Mouse (Mus musculus): ENCODE results near the gene Csnk1g2. TPM values are rescaled to one million over a fixed set of nuclear protein-coding genes. Genes with fewer than 3 reads are reported as not detected.

The Csnk1g2 gene
- polyA plus RNA-seq, 1 experiment from 2014 or later, result 164 TPM

DNA sequence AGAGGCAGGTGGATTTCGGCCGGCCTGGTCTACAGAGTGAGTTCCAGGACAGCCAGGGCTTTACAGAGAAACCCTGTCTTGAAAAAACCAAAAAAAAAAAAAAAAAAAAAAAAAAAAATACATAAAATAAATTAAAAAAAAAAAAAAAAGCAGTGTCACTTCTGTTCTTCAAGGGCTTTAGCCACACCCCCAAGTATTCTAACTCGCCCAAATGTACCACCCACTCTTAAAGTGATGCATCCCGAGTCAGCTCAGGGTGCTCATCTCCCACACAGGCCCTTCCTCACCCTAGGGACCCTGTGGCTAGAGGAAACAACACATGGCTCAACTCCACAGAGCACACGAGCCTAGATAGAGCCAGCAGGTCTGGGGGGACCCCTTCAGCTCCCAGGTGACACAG is 39.6 kb upstream of the Csnk1g2 start:
- TF ChIP-seq CTCF (IDR thresholded peaks at IDR 0.05), result no peak
- H3K27me3 ChIP-seq, result no peaks in the 10 kb centered on the region
- ATAC-seq (no peak), DNase-seq (ENCODE audit: low read depth, low spot score) (no peak)
- in situ Hi-C loops (cut with MboI; ENCODE audit: low pct_unique_long_range_greater_than_20kb), result no loop called here
- ChIA-PET POLR2A (no interaction called here), CTCF (no interaction called here)

DNA sequence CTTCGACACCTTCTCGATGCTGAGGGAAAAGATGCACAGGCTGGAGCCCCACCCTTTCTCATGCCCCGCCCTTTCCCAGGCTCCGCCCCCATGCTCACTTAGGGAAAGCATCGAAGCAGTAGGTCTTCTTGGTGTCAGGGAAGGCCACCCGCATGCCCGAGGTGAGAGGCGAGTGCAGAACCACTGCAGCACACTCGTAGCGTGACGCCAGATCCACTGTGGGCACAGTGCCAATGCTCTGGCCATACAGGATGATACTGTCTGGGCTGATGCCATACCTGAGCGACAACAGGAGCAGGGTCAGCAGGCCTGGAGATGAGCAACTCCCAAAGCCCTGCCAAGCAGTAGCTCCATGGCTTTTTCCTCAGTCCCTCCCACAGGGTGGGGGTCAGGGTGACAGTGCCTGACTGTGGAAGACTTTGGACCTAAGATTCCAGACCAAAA is 38.6 kb upstream of the Csnk1g2 start:
- ATAC-seq (no peak), DNase-seq (ENCODE audit: low read depth, low spot score) (no peak)
- no peak for TF ChIP-seq CTCF (IDR thresholded peaks at IDR 0.05)
- CTCF ChIA-PET, result interaction anchor here (0.9 kb wide), 1 partner anchor 22 kb away, joined by 3 read pairs; the partner anchor contains the start of gene Rexo1
- in situ Hi-C loops (cut with MboI; ENCODE audit: low pct_unique_long_range_greater_than_20kb), result no loop called here
- POLR2A ChIA-PET, result no interaction called here
- H3K27me3 ChIP-seq, result no peaks in the 10 kb centered on the region

DNA sequence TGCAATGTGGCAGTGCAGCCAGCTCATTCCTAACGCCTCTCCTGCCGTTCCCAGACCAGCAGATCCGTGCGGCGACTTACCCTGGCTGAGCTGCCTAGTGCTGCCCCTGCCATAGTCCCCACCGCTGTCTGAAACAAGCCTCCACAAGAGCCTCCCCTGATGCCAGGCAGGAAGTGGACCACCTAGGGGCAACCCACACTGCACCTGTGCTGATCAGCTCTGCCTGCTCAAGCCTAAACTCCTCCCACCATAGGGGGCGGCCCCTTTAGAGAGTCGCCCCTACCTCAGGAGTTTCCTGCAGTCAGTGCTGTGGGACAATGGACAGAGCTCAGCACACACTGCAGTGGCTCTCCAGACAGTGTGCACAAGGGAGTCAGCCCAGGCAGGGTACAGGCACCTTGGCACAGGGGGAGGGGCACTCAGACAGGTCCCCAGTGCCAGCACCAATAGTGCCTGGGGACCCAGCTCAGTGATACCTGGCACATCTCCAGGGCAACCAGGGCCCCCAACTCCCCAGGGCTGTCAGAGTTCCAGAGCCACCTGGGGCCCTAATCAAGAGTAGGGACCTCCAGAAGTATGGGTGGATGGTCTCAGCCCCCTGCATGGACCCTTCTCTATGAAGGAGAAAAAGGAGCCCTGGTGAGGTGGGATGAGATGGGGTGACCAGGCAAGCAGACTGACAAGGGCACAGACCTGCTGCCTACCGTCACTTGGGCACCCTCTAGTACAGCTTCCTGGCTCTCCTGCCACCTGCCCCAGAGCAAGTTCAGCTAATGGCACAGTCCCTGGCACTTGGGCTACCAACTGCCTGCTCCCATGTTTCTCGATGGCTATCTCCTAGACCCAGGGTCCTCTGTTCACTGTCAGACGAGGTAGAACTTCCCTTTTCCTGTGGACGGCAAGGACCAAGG is 37.7 kb upstream of the Csnk1g2 start:
- CTCF ChIA-PET, result interaction anchor here (0.9 to 1.4 kb wide), 2 partner anchors 11 to 23 kb away, joined by 3 read pairs; partner anchors contain the start of gene Rexo1

DNA sequence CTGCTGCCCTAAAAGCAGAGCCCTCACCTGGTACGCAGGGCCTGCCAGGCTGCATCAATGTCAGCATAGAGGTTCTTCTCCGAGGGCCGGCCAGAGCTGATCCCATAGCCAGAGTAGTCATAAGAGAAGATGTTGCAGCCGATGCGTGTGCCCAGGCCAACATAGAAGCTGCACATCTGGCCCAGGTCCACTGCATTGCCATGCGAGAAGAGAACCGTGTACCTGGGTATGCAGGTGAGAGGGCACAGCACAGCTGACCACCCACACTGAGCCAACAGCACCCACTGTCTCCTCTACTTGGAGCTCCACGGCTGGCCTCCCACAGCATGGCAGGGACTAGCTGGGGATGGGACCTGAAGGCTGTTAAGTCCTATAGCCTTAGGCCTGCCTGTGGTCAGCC is 37.1 kb upstream of the Csnk1g2 start:
- ChIA-PET POLR2A (no interaction called here), CTCF (interaction anchor here (1.4 kb wide), 1 partner anchor 12 kb away, joined by 3 read pairs; no protein-coding TSS in a partner anchor)
- no peaks in the 10 kb centered on the region for H3K27me3 ChIP-seq
- in situ Hi-C loops (cut with MboI; ENCODE audit: low pct_unique_long_range_greater_than_20kb), result no loop called here
- ATAC-seq, result no peak
- DNase-seq (ENCODE audit: low read depth, low spot score), result no peak
- TF ChIP-seq CTCF (IDR thresholded peaks at IDR 0.05), result no peak

More for the DNA sequence above, 37.7 kb upstream of the Csnk1g2 start:
- POLR2A ChIA-PET, result no interaction called here
- DNase-seq (ENCODE audit: low read depth, low spot score) (no peak), ATAC-seq (no peak)
- no peaks in the 10 kb centered on the region for H3K27me3 ChIP-seq
- in situ Hi-C loops (cut with MboI; ENCODE audit: low pct_unique_long_range_greater_than_20kb), result no loop called here
- TF ChIP-seq CTCF (IDR thresholded peaks at IDR 0.05), result no peak

DNA sequence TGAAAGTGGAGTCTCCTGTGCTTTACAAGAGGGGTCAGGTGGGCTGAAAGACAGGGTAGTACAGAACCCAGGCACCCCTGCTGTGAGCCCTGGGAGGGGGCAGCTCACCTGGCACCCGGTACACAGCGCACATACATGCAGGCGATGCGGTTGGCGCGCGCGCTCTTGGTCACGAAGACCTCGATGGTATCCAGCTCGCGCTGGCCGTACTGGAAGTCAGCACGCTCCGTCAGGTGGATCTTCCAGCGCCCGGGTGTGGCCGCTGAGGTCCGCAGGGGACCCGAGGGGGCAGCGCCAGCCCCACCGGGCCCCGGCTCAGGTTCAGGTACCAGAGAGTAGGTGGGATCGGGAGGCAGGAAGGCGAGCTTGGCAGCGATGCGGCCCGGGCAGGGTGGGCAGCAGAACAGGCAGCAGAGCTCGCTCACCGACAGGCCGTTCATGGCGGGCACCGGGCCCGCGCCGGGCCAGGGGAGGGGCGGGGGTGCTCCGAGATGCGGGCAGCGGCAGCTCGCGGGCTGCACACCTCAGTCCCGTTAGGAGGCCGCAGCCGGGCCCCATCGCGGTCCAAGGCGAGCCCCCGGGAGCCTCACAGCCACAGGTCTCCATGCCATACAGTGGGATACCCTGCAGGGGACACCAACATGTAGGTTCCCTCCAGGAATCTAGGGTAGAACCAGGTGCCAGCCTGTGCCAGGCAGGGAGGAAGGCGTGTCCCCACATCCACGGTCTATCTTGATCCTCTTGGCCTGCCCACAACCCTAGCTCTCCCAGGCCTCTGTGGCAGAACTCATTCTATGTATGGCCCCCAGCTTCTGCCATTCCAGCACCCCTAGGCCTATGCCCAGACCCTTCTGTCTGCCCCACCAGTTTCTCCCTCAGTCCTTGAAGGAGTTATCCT is 36.0 kb upstream of the Csnk1g2 start:
- ATAC-seq, result no peak
- no peak for DNase-seq (ENCODE audit: low read depth, low spot score)
- ChIA-PET CTCF (interaction anchor here (0.9 to 1.0 kb wide), 2 partner anchors 8 to 74 kb away, joined by 3 to 5 read pairs; no protein-coding TSS in a partner anchor), POLR2A (no interaction called here)
- in situ Hi-C loops (cut with MboI; ENCODE audit: low pct_unique_long_range_greater_than_20kb), result no loop called here
- TF ChIP-seq CTCF (IDR thresholded peaks at IDR 0.05), result no peak
- no peaks in the 10 kb centered on the region for H3K27me3 ChIP-seq

DNA sequence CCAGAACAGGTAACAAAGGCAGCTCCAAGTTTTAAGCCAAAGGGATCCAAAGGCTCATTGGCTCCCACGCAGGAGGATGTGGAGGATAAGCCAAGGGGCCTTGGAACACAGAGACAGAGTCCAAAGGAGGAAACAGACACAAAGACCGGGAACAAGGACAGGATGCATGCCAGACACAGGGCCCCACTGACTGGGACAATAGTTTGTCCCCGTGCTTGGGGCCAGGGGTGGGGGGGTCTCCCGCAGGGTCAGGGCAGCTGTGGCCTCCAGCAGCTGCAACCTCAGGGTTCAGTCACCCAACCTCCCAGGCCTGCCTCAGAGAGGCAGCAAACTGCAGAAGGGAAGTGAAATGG is 35.4 kb upstream of the Csnk1g2 start:
- CTCF ChIA-PET, result interaction anchor here (0.9 to 1.0 kb wide), 2 partner anchors 8 to 74 kb away, joined by 3 to 5 read pairs; no protein-coding TSS in a partner anchor
- TF ChIP-seq CTCF (IDR thresholded peaks at IDR 0.05), result no peak
- POLR2A ChIA-PET, result no interaction called here
- H3K27me3 ChIP-seq, result no peaks in the 10 kb centered on the region
- ATAC-seq (no peak), DNase-seq (ENCODE audit: low read depth, low spot score) (no peak)
- in situ Hi-C loops (cut with MboI; ENCODE audit: low pct_unique_long_range_greater_than_20kb), result no loop called here

DNA sequence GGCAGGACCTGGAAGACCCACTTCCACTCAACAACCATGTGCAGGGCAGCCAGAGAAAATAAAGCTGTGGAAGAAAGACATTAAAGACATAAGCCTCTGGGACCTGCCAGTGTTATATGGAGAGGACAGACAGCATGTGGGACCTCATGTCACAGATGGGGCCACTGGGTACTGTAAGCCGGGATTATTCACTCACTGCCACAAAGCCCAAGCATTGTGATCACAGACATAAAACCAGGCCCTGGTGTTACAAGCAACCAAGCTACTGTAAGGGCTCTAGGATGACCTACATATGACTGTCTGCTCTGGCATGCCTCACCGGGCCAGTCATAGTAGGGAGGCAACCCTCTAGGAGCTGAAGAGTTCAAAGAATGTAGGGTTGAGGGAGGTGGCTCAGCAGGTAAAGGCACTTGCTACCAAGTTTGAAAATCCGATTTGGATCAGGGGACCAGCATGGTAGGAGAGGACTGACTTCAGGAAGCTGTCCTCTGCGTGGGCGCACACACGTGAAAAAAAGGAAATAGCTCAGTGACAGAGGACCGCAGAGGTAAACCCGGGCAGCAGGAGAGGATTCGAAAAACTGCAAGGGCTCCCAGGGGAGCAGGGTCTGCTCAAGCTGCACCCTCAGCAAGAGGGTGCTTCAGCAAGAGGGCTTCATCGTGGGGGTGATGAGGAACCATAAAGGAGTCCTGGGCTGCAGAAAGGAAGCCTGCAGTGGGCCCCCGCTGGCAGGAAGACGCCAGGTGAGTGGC is 33.3 kb upstream of the Csnk1g2 start:
- ChIA-PET POLR2A (interaction anchor here (1.0 to 1.6 kb wide), 3 partner anchors 9 to 15 kb away, joined by 3 to 5 read pairs (median 4); no protein-coding TSS in a partner anchor), CTCF (interaction anchor here (3.6 kb wide), 1 partner anchor 10 kb away, joined by 21 read pairs; no protein-coding TSS in a partner anchor)
- DNase-seq (ENCODE audit: low read depth, low spot score) (no peak), ATAC-seq (no peak)
- no peak for TF ChIP-seq CTCF (IDR thresholded peaks at IDR 0.05)
- in situ Hi-C loops (cut with MboI; ENCODE audit: low pct_unique_long_range_greater_than_20kb), result no loop called here
- no peaks in the 10 kb centered on the region for H3K27me3 ChIP-seq

DNA sequence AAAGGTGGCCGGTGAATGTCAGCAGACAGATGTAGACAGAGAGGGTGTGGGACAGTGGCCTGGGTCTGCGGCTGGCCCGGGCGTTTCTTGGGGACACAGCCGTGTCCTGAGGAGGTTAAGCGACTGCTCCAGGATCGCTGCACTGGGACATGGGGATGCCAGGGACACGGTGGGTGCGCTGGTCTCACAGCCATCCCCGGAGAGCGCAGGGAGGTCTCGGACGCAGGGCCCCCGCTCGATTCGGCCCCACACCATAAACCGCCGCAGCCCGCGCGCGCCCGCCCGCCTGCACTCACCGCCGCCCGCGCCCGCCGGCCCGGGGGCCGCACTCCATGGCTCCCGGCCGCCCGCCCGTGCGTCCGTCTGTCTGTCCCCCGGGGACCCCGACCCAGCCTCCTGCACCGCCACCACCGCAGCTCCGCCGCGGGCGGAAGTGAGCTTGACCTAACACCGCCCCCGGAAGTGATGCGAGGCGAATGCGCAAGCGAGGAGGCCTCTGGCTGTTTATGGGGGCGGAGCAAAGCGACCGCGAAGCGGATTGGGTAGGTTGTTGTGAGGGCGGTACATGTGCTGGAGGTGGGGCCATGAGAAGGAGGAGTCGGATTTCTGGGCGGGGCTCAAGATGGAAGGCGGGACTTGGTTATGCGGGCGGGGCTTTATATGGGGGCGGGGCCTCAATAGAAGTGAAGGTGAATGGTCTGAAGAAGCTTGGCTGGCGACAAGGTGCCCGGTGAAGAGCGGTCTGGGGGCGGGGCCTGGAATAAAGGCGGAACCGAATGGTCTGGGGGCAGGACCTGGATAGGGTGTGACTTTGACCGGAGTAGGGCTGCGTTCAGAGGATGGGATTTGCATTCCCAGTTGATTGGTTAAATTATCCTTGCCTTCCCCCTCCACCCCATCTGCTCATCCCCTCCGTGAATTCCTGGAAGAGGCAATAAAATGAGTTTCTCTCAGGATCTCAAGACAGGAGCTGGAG is 32.5 kb upstream of the Csnk1g2 start, which contains the start of gene Abhd17a:
Abhd17a (minus strand) TSS at position 463 of the 976 bp plus-strand sequence.
- POLR2A ChIA-PET, result interaction anchor here (0.9 to 1.6 kb wide), 4 partner anchors 10 to 14 kb away, joined by 3 to 5 read pairs (median 4); no protein-coding TSS in a partner anchor
- no peaks in the 10 kb centered on the region for H3K27me3 ChIP-seq
- peak; percentile 86 for DNase-seq (ENCODE audit: low read depth, low spot score)
- CTCF ChIA-PET, result interaction anchor here (3.6 kb wide), 1 partner anchor 11 kb away, joined by 21 read pairs; no protein-coding TSS in a partner anchor
- ATAC-seq, result peak; percentile 83
- TF ChIP-seq CTCF (IDR thresholded peaks at IDR 0.05), result no peak
- in situ Hi-C loops (cut with MboI; ENCODE audit: low pct_unique_long_range_greater_than_20kb), result no loop called here

DNA sequence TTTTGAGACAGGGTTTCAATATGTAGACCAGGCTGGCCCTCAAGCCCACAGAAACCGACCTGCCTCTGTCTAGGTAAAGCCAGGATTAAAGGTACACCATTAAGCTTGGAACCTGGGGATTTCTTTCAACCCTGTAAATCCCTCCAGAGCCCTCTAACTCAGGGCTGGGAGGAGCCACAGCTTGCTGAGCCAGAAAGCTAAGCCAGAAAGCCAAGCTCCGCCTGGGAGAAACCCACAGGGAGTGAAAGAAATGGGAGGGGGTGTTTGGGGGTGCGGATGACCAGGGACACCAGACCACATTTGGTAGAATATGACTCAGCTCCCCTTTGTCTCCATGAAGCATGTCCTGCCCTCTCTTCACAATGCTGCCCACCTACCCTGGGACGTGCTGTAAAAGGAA is 26.3 kb upstream of the Csnk1g2 start:
- no peak for ATAC-seq
- TF ChIP-seq CTCF (IDR thresholded peaks at IDR 0.05), result no peak
- POLR2A ChIA-PET, result no interaction called here
- CTCF ChIA-PET, result interaction anchor here (1.4 kb wide), 1 partner anchor 14 kb away, joined by 3 read pairs; no protein-coding TSS in a partner anchor
- DNase-seq (ENCODE audit: low read depth, low spot score), result no peak
- in situ Hi-C loops (cut with MboI; ENCODE audit: low pct_unique_long_range_greater_than_20kb), result no loop called here
- H3K27me3 ChIP-seq, result no peaks in the 10 kb centered on the region

Data from Patski (cell line).